Mouse (Mus musculus) erythroblast, embryonic 14.5 days (primary cell): ENCODE results near the gene Tubg1. TPM values are rescaled to one million over a fixed set of nuclear protein-coding genes. Genes with fewer than 3 reads are reported as not detected.
"Not testable (repeated sequence)": the region's sequence is repeated elsewhere in the genome, so short reads cannot be mapped to it uniquely, and the experiment has no call there.

ENCODE experiments used
- H3K27me3 ChIP-seq: 2 replicates; pipeline ENCODE4 v1.6.1; 2012; ENCODE audit warnings: inconsistent platforms; ENCODE audit not compliant: control insufficient read depth
- H3K36me3 ChIP-seq: 2 replicates; pipeline ENCODE4 v1.6.1; 2012; ENCODE audit warnings: mild to moderate bottlenecking, inconsistent platforms; ENCODE audit not compliant: control insufficient read depth
- H3K4me1 ChIP-seq: 2 replicates; pipeline ENCODE4 v1.6.1; 2012; ENCODE audit warnings: inconsistent platforms; ENCODE audit not compliant: control insufficient read depth
- H3K4me3 ChIP-seq: replicated peaks from 2 replicates; pipeline ENCODE3; 2012; ENCODE audit warnings: moderate library complexity, mild to moderate bottlenecking, inconsistent platforms
- H3K9me3 ChIP-seq: 2 replicates; pipeline ENCODE4 v1.6.1; 2012; ENCODE audit warnings: low read length, inconsistent platforms, mixed read lengths; ENCODE audit not compliant: control insufficient read depth
- GATA1 ChIP-seq: IDR thresholded peaks from 2 replicates; pipeline ENCODE4 v1.6.1; 2012; ENCODE audit warnings: low read length, inconsistent platforms, mixed read lengths
- TAL1 ChIP-seq: IDR thresholded peaks from 3 replicates; pipeline ENCODE4 v1.6.1; 2012; ENCODE audit warnings: low read length, inconsistent platforms, mixed read lengths
- polyA plus RNA-seq: library from polyadenylated mRNA; stranded (reverse); fragments of >175 nt; gene quantifications from 2 replicates; pipeline ENCODE4 v1.2.3, GENCODE M21; 2012

Gene Tubg1
- polyA plus RNA-seq, 1 experiment: 22.0 TPM

- peak overlapping the region; percentile 88 for H3K4me3 ChIP-seq
- peaks cover 61% of the 10 kb centered on the region for H3K36me3 ChIP-seq
- TF ChIP-seq TAL1 (no peak), GATA1 (no peak)
- no peaks in the 10 kb centered on the region for H3K27me3 ChIP-seq
- peaks cover 54% of the 10 kb centered on the region for H3K4me1 ChIP-seq
- H3K9me3 ChIP-seq: peaks cover under 1% of the 10 kb centered on the region; the same call in 1 of the 2 replicates
Observed at GRCm38 (mm10) chr11:101118105-101118504, 1.6 kb upstream of the Tubg1 start.

GRCm38 (mm10) chr11:101119131-101119760 is 492 bp upstream of the Tubg1 start:
- TF ChIP-seq GATA1 (no peak), TAL1 (no peak)
- H3K4me1 ChIP-seq: peaks cover 54% of the 10 kb centered on the region
- peak overlapping the region; percentile 88 for H3K4me3 ChIP-seq
- no peaks in the 10 kb centered on the region for H3K9me3 ChIP-seq
- peaks cover 64% of the 10 kb centered on the region for H3K36me3 ChIP-seq
- H3K27me3 ChIP-seq: no peaks in the 10 kb centered on the region

- H3K36me3 ChIP-seq: peaks cover 66% of the 10 kb centered on the region
- peak overlapping the region; percentile 88 for H3K4me3 ChIP-seq
- no peaks in the 10 kb centered on the region for H3K9me3 ChIP-seq
- peaks cover 51% of the 10 kb centered on the region for H3K4me1 ChIP-seq
- no peaks in the 10 kb centered on the region for H3K27me3 ChIP-seq
- no peak for TF ChIP-seq TAL1
- no peak for TF ChIP-seq GATA1
Observed at GRCm38 (mm10) chr11:101120545-101121188, 929 bp downstream of the Tubg1 start.

GRCm38 (mm10) chr11:101124494-101124893 is 4.8 kb downstream of the Tubg1 start:
- H3K36me3 ChIP-seq: peaks cover 63% of the 10 kb centered on the region
- not testable (repeated sequence) for H3K9me3 ChIP-seq, H3K4me3 ChIP-seq, H3K27me3 ChIP-seq
- peaks cover 26% of the 10 kb centered on the region for H3K4me1 ChIP-seq

- peaks cover 27% of the 10 kb centered on the region for H3K4me1 ChIP-seq
Observed at GRCm38 (mm10) chr11:101125008-101125407, 5.3 kb downstream of the Tubg1 start.

GRCm38 (mm10) chr11:101127075-101127474 is 7.3 kb downstream of the Tubg1 start:
- TF ChIP-seq TAL1: no peak
- TF ChIP-seq GATA1: no peak
- peaks cover 53% of the 10 kb centered on the region for H3K36me3 ChIP-seq
- peaks cover 8% of the 10 kb centered on the region for H3K9me3 ChIP-seq
- peaks cover 6% of the 10 kb centered on the region for H3K27me3 ChIP-seq
- peaks cover 24% of the 10 kb centered on the region for H3K4me1 ChIP-seq
- H3K4me3 ChIP-seq: no peak overlapping the region

More at GRCm38 (mm10) chr11:101125008-101125407, 5.3 kb downstream of the Tubg1 start:
- H3K27me3 ChIP-seq, H3K4me3 ChIP-seq, H3K9me3 ChIP-seq: not testable (repeated sequence)
- peaks cover 63% of the 10 kb centered on the region for H3K36me3 ChIP-seq

GRCm38 (mm10) chr11:101128996-101129577 is 9.3 kb downstream of the Tubg1 start:
- H3K4me3 ChIP-seq: no peak overlapping the region
- peaks cover 33% of the 10 kb centered on the region for H3K36me3 ChIP-seq
- H3K9me3 ChIP-seq: peaks cover 8% of the 10 kb centered on the region
- H3K4me1 ChIP-seq: peaks cover 19% of the 10 kb centered on the region
- peaks cover 6% of the 10 kb centered on the region for H3K27me3 ChIP-seq
- TF ChIP-seq TAL1: no peak
- no peak for TF ChIP-seq GATA1

GRCm38 (mm10) chr11:101130056-101130756 is 10.5 kb downstream of the Tubg1 start:
- Histone ChIP-seq H3K4me1 (peaks cover 19% of the 10 kb centered on the region), H3K36me3 (peaks cover 22% of the 10 kb centered on the region), H3K9me3 (peaks cover 8% of the 10 kb centered on the region), H3K27me3 (peaks cover 9% of the 10 kb centered on the region), H3K4me3 (no peak overlapping the region)
- TF ChIP-seq TAL1: no peak
- TF ChIP-seq GATA1: no peak

- peaks cover 8% of the 10 kb centered on the region for H3K9me3 ChIP-seq
- H3K4me1 ChIP-seq: peaks cover 19% of the 10 kb centered on the region
- H3K27me3 ChIP-seq: peaks cover 9% of the 10 kb centered on the region
- H3K4me3 ChIP-seq: no peak overlapping the region
- no peak for TF ChIP-seq GATA1
- 0 out of 3 replicates have a peak, but pooled peaks have one; percentile 18 for TF ChIP-seq TAL1
- peaks cover 12% of the 10 kb centered on the region for H3K36me3 ChIP-seq
Observed at GRCm38 (mm10) chr11:101131187-101131586, 11.4 kb downstream of the Tubg1 start.
